Mouse (Mus musculus) midbrain, embryonic 14.5 days (tissue): ENCODE measurements around the gene Tnrc6b. TPM values are rescaled to one million over a fixed set of nuclear protein-coding genes. Genes with fewer than 3 reads are reported as not detected.
"Not testable (repeated sequence)": the region's sequence is repeated elsewhere in the genome, so short reads cannot be mapped to it uniquely, and the experiment has no call there.

Experiments
- ATAC-seq: fragments of 200-750 bp; cut with Nextera tagmentation; 2 replicates; pipeline ENCODE4 v1.8.0; 2017; ENCODE audit warnings: moderate number of reproducible peaks, moderate library complexity; ENCODE audit not compliant: low FRiP score, low TSS enrichment
- DNase-seq: peaks from one replicate; pipeline ENCODE4 v3.0.0-alpha.2; 2015
- H3K27ac ChIP-seq: fragments of 300-500 bp; sonication (generic); replicated peaks from 2 replicates; pipeline ENCODE4 v1.5.1; 2014; ENCODE audit warnings: mild to moderate bottlenecking, low read depth, low read length, moderate library complexity
- H3K27me3 ChIP-seq: fragments of 300-500 bp; sonication (generic); 2 replicates; pipeline ENCODE4 v1.6.1; 2014; ENCODE audit warnings: low read length, control low read depth, mixed read lengths; ENCODE audit not compliant: control insufficient read depth, insufficient read depth
- H3K36me3 ChIP-seq: fragments of 300-500 bp; sonication (generic); 2 replicates; pipeline ENCODE4 v1.6.1; 2014; ENCODE audit warnings: low read length, control low read depth; ENCODE audit not compliant: control insufficient read depth, insufficient read depth
- H3K4me1 ChIP-seq: fragments of 300-500 bp; sonication (generic); 2 replicates; pipeline ENCODE4 v1.6.1; 2014; ENCODE audit warnings: mild to moderate bottlenecking, antibody characterized with exemption, low read length, control low read depth; ENCODE audit not compliant: control insufficient read depth, insufficient read depth
- H3K4me2 ChIP-seq: fragments of 300-500 bp; sonication (generic); 2 replicates; pipeline ENCODE4 v1.6.1; 2014; ENCODE audit warnings: mild to moderate bottlenecking, low read length, moderate library complexity
- H3K4me3 ChIP-seq: fragments of 300-500 bp; sonication (generic); replicated peaks from 2 replicates; pipeline ENCODE4 v1.5.1; 2014; ENCODE audit warnings: low read depth, low read length
- H3K9ac ChIP-seq: fragments of 300-500 bp; sonication (generic); replicated peaks from 2 replicates; pipeline ENCODE4 v1.6.1; 2014; ENCODE audit warnings: mild to moderate bottlenecking, low read length, moderate library complexity
- H3K9me3 ChIP-seq: fragments of 300-500 bp; sonication (generic); 2 replicates; pipeline ENCODE4 v1.6.1; 2016; ENCODE audit warnings: low read length, control low read depth, mixed read lengths; ENCODE audit not compliant: control insufficient read depth
- WGBS: fragments of 180-500 bp; shearing (Covaris S2); extraction: QIAGEN DNeasy Blood & Tissue Kit; methylation state at CpG from one replicate; pipeline ENCODE4 v1.1.7; 2014; 5-methylcytosine and 5-hydroxymethylcytosine counted together
- polyA plus RNA-seq: library from polyadenylated mRNA; unstranded; fragments of >200 nt; fragmentation: Nextera tagmentation; extraction: Ambion mirVana; gene quantifications from 2 replicates; pipeline ENCODE4 v1.2.1, GENCODE M21; 2014

Tnrc6b gene
- polyA plus RNA-seq, 1 experiment from 2014 or later, result 23.4 TPM

- DNase-seq (no peak), ATAC-seq (no peak)
- whole genome bisulfite sequencing, result 96% methylated on average over 6 of the region's 6 CpGs
- no peaks in the 10 kb centered on the region for H3K4me1 ChIP-seq
- no peaks in the 10 kb centered on the region for H3K9me3 ChIP-seq
- H3K4me3 ChIP-seq, result no peak overlapping the region
- H3K4me2 ChIP-seq, result no peak overlapping the region
- no peak overlapping the region for H3K27ac ChIP-seq
- peaks cover 94% of the 10 kb centered on the region for H3K36me3 ChIP-seq
- H3K27me3 ChIP-seq, result no peaks in the 10 kb centered on the region
- no peak overlapping the region for H3K9ac ChIP-seq
These were observed 190.8 kb downstream of the Tnrc6b start for GRCm38 (mm10) chr15:80901806-80902513.

GRCm38 (mm10) chr15:80904776-80905175 lies 193.7 kb downstream of the Tnrc6b start:
- H3K9ac ChIP-seq, H3K27ac ChIP-seq, H3K4me3 ChIP-seq, DNase-seq, H3K9me3 ChIP-seq, H3K4me1 ChIP-seq, H3K27me3 ChIP-seq, H3K4me2 ChIP-seq, ATAC-seq: not testable (repeated sequence)
- WGBS, result 97% methylated on average over 6 of the region's 6 CpGs
- peaks cover 74% of the 10 kb centered on the region for H3K36me3 ChIP-seq

- H3K27ac ChIP-seq, result no peak overlapping the region
- no peak overlapping the region for H3K4me2 ChIP-seq
- H3K36me3 ChIP-seq, result peaks cover 74% of the 10 kb centered on the region
- H3K9ac ChIP-seq, result no peak overlapping the region
- H3K9me3 ChIP-seq, result no peaks in the 10 kb centered on the region
- no peaks in the 10 kb centered on the region for H3K4me1 ChIP-seq
- WGBS, result 90% methylated on average over 3 of the region's 3 CpGs
- no peak for ATAC-seq
- H3K27me3 ChIP-seq, result no peaks in the 10 kb centered on the region
- H3K4me3 ChIP-seq, result no peak overlapping the region
- DNase-seq, result no peak
These were observed 199.1 kb downstream of the Tnrc6b start for GRCm38 (mm10) chr15:80910183-80910582.

GRCm38 (mm10) chr15:80910790-80911531 lies 199.8 kb downstream of the Tnrc6b start:
- peaks cover 73% of the 10 kb centered on the region for H3K36me3 ChIP-seq
- whole genome bisulfite sequencing, result 86% methylated on average over 4 of the region's 4 CpGs
- no peak overlapping the region for H3K4me2 ChIP-seq
- ATAC-seq, result no peak
- H3K27ac ChIP-seq, result no peak overlapping the region
- no peaks in the 10 kb centered on the region for H3K4me1 ChIP-seq
- no peaks in the 10 kb centered on the region for H3K9me3 ChIP-seq
- no peak overlapping the region for H3K9ac ChIP-seq
- no peaks in the 10 kb centered on the region for H3K27me3 ChIP-seq
- no peak for DNase-seq
- H3K4me3 ChIP-seq, result no peak overlapping the region

GRCm38 (mm10) chr15:80912175-80912574 lies 201.1 kb downstream of the Tnrc6b start:
- no peak overlapping the region for H3K27ac ChIP-seq
- no peaks in the 10 kb centered on the region for H3K9me3 ChIP-seq
- H3K4me3 ChIP-seq, result no peak overlapping the region
- H3K9ac ChIP-seq, result no peak overlapping the region
- ATAC-seq, result no peak
- no peak for DNase-seq
- WGBS, result 89% methylated on average over 3 of the region's 3 CpGs
- peaks cover 74% of the 10 kb centered on the region for H3K36me3 ChIP-seq
- H3K4me1 ChIP-seq, result no peaks in the 10 kb centered on the region
- H3K4me2 ChIP-seq, result no peak overlapping the region
- H3K27me3 ChIP-seq, result no peaks in the 10 kb centered on the region

GRCm38 (mm10) chr15:80913803-80914202 lies 202.7 kb downstream of the Tnrc6b start:
- no peak overlapping the region for H3K9ac ChIP-seq
- peaks cover 83% of the 10 kb centered on the region for H3K36me3 ChIP-seq
- H3K27ac ChIP-seq, result no peak overlapping the region
- DNase-seq, result no peak
- no peak overlapping the region for H3K4me3 ChIP-seq
- H3K4me2 ChIP-seq, result no peak overlapping the region
- H3K4me1 ChIP-seq, result no peaks in the 10 kb centered on the region
- H3K9me3 ChIP-seq, result no peaks in the 10 kb centered on the region
- ATAC-seq, result no peak
- 95% methylated on average over 1 of the region's 1 CpGs for WGBS
- no peaks in the 10 kb centered on the region for H3K27me3 ChIP-seq

- WGBS, result 79% methylated on average over 2 of the region's 2 CpGs
- Histone ChIP-seq H3K4me1 (no peaks in the 10 kb centered on the region), H3K4me2 (no peak overlapping the region), H3K4me3 (no peak overlapping the region), H3K27ac (no peak overlapping the region), H3K36me3 (peaks cover 94% of the 10 kb centered on the region), H3K9ac (no peak overlapping the region), H3K27me3 (no peaks in the 10 kb centered on the region), H3K9me3 (no peaks in the 10 kb centered on the region)
- ATAC-seq (no peak), DNase-seq (peak; percentile 15)
These were observed 204.7 kb downstream of the Tnrc6b start for GRCm38 (mm10) chr15:80915850-80916249.

- H3K4me3 ChIP-seq, result no peak overlapping the region
- H3K36me3 ChIP-seq, result peaks cover 94% of the 10 kb centered on the region
- ATAC-seq (no peak), DNase-seq (no peak)
- WGBS, result 93% methylated on average over 7 of the region's 7 CpGs
- H3K9ac ChIP-seq, result no peak overlapping the region
- no peaks in the 10 kb centered on the region for H3K4me1 ChIP-seq
- H3K27ac ChIP-seq, result no peak overlapping the region
- H3K9me3 ChIP-seq, result no peaks in the 10 kb centered on the region
- H3K27me3 ChIP-seq, result no peaks in the 10 kb centered on the region
- H3K4me2 ChIP-seq, result no peak overlapping the region
These were observed 205.5 kb downstream of the Tnrc6b start for GRCm38 (mm10) chr15:80916621-80917020.

GRCm38 (mm10) chr15:80920346-80920745 lies 209.2 kb downstream of the Tnrc6b start:
- no peaks in the 10 kb centered on the region for H3K9me3 ChIP-seq
- H3K27me3 ChIP-seq, result no peaks in the 10 kb centered on the region
- no peak overlapping the region for H3K4me2 ChIP-seq
- H3K27ac ChIP-seq, result no peak overlapping the region
- H3K9ac ChIP-seq, result no peak overlapping the region
- 99% methylated on average over 3 of the region's 3 CpGs for whole genome bisulfite sequencing
- DNase-seq (no peak), ATAC-seq (no peak)
- peaks cover 91% of the 10 kb centered on the region for H3K36me3 ChIP-seq
- H3K4me3 ChIP-seq, result no peak overlapping the region
- no peaks in the 10 kb centered on the region for H3K4me1 ChIP-seq
